Mouse (Mus musculus) heart, postnatal 0 days (tissue): ENCODE measurements around the gene Ccdc27. TPM values are rescaled to one million over a fixed set of nuclear protein-coding genes. Genes with fewer than 3 reads are reported as not detected.

Experiments used
- ATAC-seq: fragments of 200-750 bp; cut with Nextera tagmentation; 2 replicates; pipeline ENCODE4 v1.8.0; 2017; ENCODE audit warnings: low read depth, moderate number of reproducible peaks, moderate library complexity; ENCODE audit not compliant: insufficient read depth
- DNase-seq: peaks from one replicate; pipeline ENCODE4 v3.0.0-alpha.2; 2016; ENCODE audit warnings: low spot score
- H3K27ac ChIP-seq: fragments of 300-500 bp; sonication (generic); 2 replicates; pipeline ENCODE4 v1.5.1; 2014; ENCODE audit warnings: low read depth, mild to moderate bottlenecking
- H3K27me3 ChIP-seq: fragments of 300-500 bp; sonication (generic); 2 replicates; pipeline ENCODE4 v1.6.1; 2014; ENCODE audit warnings: low read length, mixed read lengths; ENCODE audit not compliant: control insufficient read depth, insufficient read depth
- H3K36me3 ChIP-seq: fragments of 300-500 bp; sonication (generic); replicated peaks from 2 replicates; pipeline ENCODE4 v1.6.1; 2014; ENCODE audit warnings: low read length, mixed read lengths; ENCODE audit not compliant: control insufficient read depth, insufficient read depth
- H3K4me1 ChIP-seq: fragments of 300-500 bp; sonication (generic); 2 replicates; pipeline ENCODE4 v1.6.1; 2014; ENCODE audit warnings: antibody characterized with exemption; ENCODE audit not compliant: control insufficient read depth, insufficient read depth
- H3K4me2 ChIP-seq: fragments of 300-500 bp; sonication (generic); 2 replicates; pipeline ENCODE4 v1.6.1; 2014; ENCODE audit warnings: low read depth, mild to moderate bottlenecking, low read length, moderate library complexity
- H3K4me3 ChIP-seq: fragments of 300-500 bp; sonication (generic); 2 replicates; pipeline ENCODE4 v1.5.1; 2014; ENCODE audit warnings: low read depth, low read length
- H3K9ac ChIP-seq: fragments of 300-500 bp; sonication (generic); replicated peaks from 2 replicates; pipeline ENCODE4 v1.6.1; 2014; ENCODE audit warnings: low read depth, low read length, mixed read lengths
- H3K9me3 ChIP-seq: fragments of 300-500 bp; sonication (generic); replicated peaks from 2 replicates; pipeline ENCODE4 v1.6.1; 2016; ENCODE audit warnings: low read length; ENCODE audit not compliant: control insufficient read depth
- CTCF ChIP-seq: IDR thresholded peaks from 2 replicates; pipeline ENCODE4 v1.5.1; 2016; ENCODE audit warnings: antibody characterized with exemption, control low read depth, low read depth
- EP300 ChIP-seq: IDR thresholded peaks from 2 replicates; pipeline ENCODE4 v1.6.1; 2016; ENCODE audit warnings: antibody characterized with exemption, low read depth
- WGBS: fragments of 180-500 bp; shearing (Covaris S2); extraction: QIAGEN DNeasy Blood & Tissue Kit; methylation state at CpG from one replicate; pipeline ENCODE4 v1.1.7; 2014; 5-methylcytosine and 5-hydroxymethylcytosine counted together
- polyA plus RNA-seq: library from polyadenylated mRNA; unstranded; fragments of >200 nt; fragmentation: Nextera tagmentation; extraction: Ambion mirVana; gene quantifications from 2 replicates; pipeline ENCODE4 v1.2.1, GENCODE M21; 2015
- total RNA-seq: library from RNA; depleted of rRNA; stranded (reverse); fragments of >200 nt; gene quantifications from 2 replicates; pipeline ENCODE4 v1.2.3, GENCODE M21; 2014; ENCODE audit warnings: low replicate concordance

Ccdc27 gene
- total and polyA plus RNA-seq, 2 experiments from 2014 or later, result not detected

DNA sequence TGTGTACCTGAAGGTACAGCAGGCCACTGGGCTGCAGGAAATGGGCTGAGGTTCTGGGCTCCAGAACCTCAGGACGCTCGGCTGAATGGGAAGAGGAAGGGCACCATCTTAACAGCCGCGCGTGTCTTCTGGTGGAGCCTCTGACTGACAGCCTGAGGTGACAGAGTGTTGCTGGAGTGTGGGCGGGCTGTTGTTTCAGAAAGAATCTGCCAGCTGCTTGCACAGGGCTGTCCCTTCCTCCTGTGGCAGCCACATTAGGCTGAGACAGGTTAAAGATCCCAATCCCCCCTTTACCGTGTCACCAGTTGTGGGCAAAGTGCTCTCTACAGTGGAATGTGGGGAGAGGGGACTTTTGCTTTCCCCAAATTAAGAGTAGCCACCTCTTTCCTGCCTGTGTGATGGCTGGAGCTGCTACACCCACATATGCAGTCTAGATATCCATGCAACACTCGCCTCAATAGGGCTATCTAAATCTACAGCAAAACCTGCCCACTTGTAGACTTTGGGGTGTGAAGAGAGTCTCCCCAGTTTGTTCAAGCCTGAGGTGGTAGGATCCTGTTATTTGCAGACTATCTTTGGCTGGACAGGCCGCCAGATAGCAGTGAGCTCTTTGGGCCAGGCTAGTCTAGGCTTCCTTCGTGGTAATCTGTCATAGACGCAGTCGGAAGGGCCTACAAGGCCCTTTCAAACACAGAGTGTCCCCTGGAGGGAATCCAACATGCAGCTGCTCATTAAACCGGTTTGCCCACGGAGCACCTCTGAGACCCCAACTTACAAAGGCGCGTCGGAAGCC lies 17.6 kb downstream of the Ccdc27 start:
- TF ChIP-seq CTCF, result no peak
- no peak for TF ChIP-seq EP300

DNA sequence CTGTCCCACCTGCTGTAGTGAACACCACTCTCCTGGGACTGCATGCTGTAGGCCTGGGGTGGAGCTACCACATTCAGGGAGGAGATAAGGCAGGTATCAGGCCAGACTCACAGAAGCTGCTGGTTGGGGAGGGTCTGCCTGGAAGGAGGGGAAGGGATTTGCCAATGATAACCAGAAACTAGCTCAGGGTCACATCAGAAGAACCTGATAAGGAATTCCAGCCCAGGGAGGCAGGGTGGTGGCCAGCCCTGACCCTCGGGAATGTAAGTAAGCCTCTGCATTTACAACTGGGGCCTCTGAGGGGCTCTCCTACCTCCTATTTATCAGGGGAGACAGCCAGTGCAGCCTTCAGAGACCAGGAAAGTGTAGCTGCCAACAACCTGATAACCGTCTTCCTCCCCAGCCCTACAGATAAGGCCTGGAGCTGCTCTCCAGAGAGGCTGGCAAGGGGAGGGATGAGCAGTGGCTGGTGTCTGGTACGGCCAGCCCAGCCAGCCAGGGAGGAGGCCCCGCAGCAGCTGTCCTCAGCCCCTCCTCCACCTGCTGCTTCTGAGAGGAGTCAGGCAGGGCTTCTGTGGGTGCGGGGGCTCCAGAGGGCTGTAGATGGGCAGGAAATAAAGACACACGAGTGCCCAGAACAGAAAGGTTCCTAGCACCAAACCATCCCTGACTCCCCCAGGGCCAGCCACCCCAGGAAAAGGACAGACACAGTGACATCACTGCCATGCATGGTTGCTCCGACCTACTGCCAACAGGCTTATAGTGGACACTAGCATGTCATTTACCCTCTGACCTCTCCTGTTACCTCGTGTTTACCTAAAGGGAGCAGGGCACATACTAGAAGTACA lies 18.5 kb downstream of the Ccdc27 start:
- H3K9me3 ChIP-seq, result no peaks in the 10 kb centered on the region
- H3K27me3 ChIP-seq, result 0 out of 2 replicates have a peak, but pooled peaks cover 9% of the 10 kb centered on the region
- WGBS, result 10% methylated on average over 8 of the region's 8 CpGs
- H3K4me3 ChIP-seq, result no peak overlapping the region
- H3K36me3 ChIP-seq, result peaks cover 29% of the 10 kb centered on the region
- ATAC-seq (0 out of 2 replicates have a peak, but pooled peaks have one; percentile 10), DNase-seq (no peak)
- H3K27ac ChIP-seq, result no peak overlapping the region
- no peak overlapping the region for H3K9ac ChIP-seq
- no peak for TF ChIP-seq EP300
- no peak for TF ChIP-seq CTCF
- peak overlapping the region; percentile 78 for H3K4me2 ChIP-seq
- H3K4me1 ChIP-seq, result peaks cover 10% of the 10 kb centered on the region

More for the DNA sequence above, 17.6 kb downstream of the Ccdc27 start:
- Histone ChIP-seq H3K4me1 (peaks cover 10% of the 10 kb centered on the region), H3K36me3 (peaks cover 19% of the 10 kb centered on the region), H3K4me2 (peak overlapping the region; percentile 78), H3K4me3 (peak overlapping the region; percentile 53), H3K27me3 (0 out of 2 replicates have a peak, but pooled peaks cover 9% of the 10 kb centered on the region), H3K9me3 (no peaks in the 10 kb centered on the region), H3K27ac (peak overlapping the region; percentile 32), H3K9ac (0 out of 2 replicates have a peak overlapping the region, but pooled peaks have one; percentile 58)
- no peak for DNase-seq
- 27% methylated on average over 17 of the region's 17 CpGs for WGBS
- no peak for ATAC-seq

- no peak for ATAC-seq
- no peak for DNase-seq
- H3K9ac ChIP-seq, result no peak overlapping the region
- H3K27me3 ChIP-seq, result 0 out of 2 replicates have a peak, but pooled peaks cover 9% of the 10 kb centered on the region
- no peak overlapping the region for H3K4me3 ChIP-seq
- H3K4me2 ChIP-seq, result no peak overlapping the region
- H3K36me3 ChIP-seq, result peaks cover 40% of the 10 kb centered on the region
- H3K27ac ChIP-seq, result 0 out of 2 replicates have a peak overlapping the region, but pooled peaks have one; percentile 11
- no peaks in the 10 kb centered on the region for H3K9me3 ChIP-seq
- H3K4me1 ChIP-seq, result peaks cover 10% of the 10 kb centered on the region
- TF ChIP-seq CTCF, result no peak
- TF ChIP-seq EP300, result no peak
- 24% methylated on average over 4 of the region's 4 CpGs for WGBS
Observed at GRCm38 (mm10) chr4:154022844-154023243, 19.6 kb downstream of the Ccdc27 start.

GRCm38 (mm10) chr4:154022407-154022806 lies 20.1 kb downstream of the Ccdc27 start:
- H3K9me3 ChIP-seq, result no peaks in the 10 kb centered on the region
- H3K27ac ChIP-seq, result 0 out of 2 replicates have a peak overlapping the region, but pooled peaks have one; percentile 11
- no peak overlapping the region for H3K4me3 ChIP-seq
- H3K27me3 ChIP-seq, result 0 out of 2 replicates have a peak, but pooled peaks cover 9% of the 10 kb centered on the region
- ATAC-seq, result no peak
- TF ChIP-seq CTCF, result no peak
- TF ChIP-seq EP300, result no peak
- WGBS, result 78% methylated on average over 4 of the region's 4 CpGs
- H3K9ac ChIP-seq, result no peak overlapping the region
- no peak for DNase-seq
- peaks cover 10% of the 10 kb centered on the region for H3K4me1 ChIP-seq
- peaks cover 42% of the 10 kb centered on the region for H3K36me3 ChIP-seq
- H3K4me2 ChIP-seq, result no peak overlapping the region

DNA sequence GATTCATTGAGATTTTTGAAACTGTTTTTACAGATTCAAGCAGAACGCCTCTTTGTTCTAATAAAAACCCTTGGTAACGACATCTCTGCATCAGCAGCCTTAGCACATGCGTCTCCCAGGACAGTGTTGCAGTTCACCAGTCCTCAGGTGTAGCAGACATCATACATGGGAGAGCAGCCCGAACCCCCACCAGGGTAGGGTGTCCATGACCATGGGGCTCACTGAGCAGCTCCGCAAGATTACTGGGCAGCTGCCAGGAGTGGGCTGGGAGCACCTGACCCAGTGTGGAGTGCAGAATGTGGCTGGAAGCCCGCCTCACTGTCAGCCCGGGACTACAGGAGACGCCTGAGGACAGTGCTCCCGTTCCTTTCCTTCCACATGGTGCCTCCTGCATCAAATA lies 21.0 kb downstream of the Ccdc27 start:
- H3K27me3 ChIP-seq, result 0 out of 2 replicates have a peak, but pooled peaks cover under 1% of the 10 kb centered on the region
- H3K9me3 ChIP-seq, result no peaks in the 10 kb centered on the region
- no peak overlapping the region for H3K9ac ChIP-seq
- 75% methylated on average over 9 of the region's 9 CpGs for WGBS
- no peak overlapping the region for H3K4me2 ChIP-seq
- H3K4me1 ChIP-seq, result peaks cover 10% of the 10 kb centered on the region
- ATAC-seq (no peak), DNase-seq (no peak)
- TF ChIP-seq EP300 (no peak), CTCF (no peak)
- peaks cover 51% of the 10 kb centered on the region for H3K36me3 ChIP-seq
- no peak overlapping the region for H3K27ac ChIP-seq
- no peak overlapping the region for H3K4me3 ChIP-seq
